Mouse (Mus musculus): ENCODE data around the gene Mef2a. TPM values are rescaled to one million over a fixed set of nuclear protein-coding genes. Genes with fewer than 3 reads are reported as not detected.
A peak's percentile ranks its signal among the peaks of the same experiment; 100 is the strongest.

The Mef2a gene
- polyA plus RNA-seq, 1 experiment from 2014 or later, result 30.7 TPM

DNA sequence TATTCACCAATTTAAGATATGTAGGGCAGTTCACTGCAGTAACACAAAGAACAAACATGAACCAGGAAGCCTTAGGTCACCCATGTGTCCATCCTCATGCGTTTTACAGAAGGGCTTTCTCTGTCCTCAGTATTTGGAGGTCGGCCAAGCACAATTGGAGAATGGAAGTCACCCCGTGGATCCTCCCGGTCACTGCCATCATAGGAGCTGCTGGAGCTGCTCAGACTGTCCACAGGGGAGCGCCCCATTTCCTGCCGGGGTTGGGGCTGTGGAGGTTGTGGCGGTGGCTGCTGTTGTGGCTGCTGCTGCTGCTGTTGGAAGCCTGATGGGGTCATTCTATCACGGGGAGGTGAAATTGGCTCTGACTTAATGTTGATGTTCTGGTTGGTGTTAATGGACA, 137.9 kb downstream of the Mef2a start:
- no peak overlapping the region for H3K27ac ChIP-seq
- H3K9me3 ChIP-seq, result no peaks in the 10 kb centered on the region
- ATAC-seq, result no peak
- H3K36me3 ChIP-seq, result 0 out of 2 replicates have a peak, but pooled peaks cover 6% of the 10 kb centered on the region
- H3K4me2 ChIP-seq (replicated peaks), result no peak overlapping the region
- H3K27me3 ChIP-seq (replicated peaks), result no peaks in the 10 kb centered on the region
- H3K9ac ChIP-seq, result no peak overlapping the region
- WGBS, result 69% methylated on average over 8 of the region's 8 CpGs
- no peak overlapping the region for H3K4me3 ChIP-seq (replicated peaks)
- no peaks in the 10 kb centered on the region for H3K4me1 ChIP-seq (replicated peaks)

DNA sequence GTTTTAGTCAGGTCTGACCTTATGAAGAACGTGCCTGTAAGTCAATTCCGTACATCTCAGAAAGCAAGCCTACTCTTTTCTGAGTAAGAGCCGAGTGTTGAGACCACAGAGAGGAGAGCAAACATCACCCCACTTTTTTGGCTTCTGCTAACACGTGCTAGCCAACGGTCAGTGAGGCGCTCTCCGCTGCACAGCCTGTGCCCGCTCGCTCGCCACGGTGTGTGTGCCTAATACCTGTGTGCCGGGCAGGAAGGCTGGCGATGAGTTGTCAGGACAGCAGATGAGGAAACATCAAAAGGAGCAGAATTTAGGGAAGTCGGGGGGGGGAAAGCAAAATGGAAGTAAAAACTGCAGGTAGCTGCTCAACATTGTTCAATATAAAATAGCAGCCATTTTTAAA, 140.2 kb downstream of the Mef2a start:
- no peak for ATAC-seq
- Histone ChIP-seq H3K4me1 (replicated peaks) (no peaks in the 10 kb centered on the region), H3K9me3 (no peaks in the 10 kb centered on the region), H3K27ac (no peak overlapping the region), H3K4me2 (replicated peaks) (no peak overlapping the region), H3K36me3 (0 out of 2 replicates have a peak, but pooled peaks cover 2% of the 10 kb centered on the region), H3K27me3 (replicated peaks) (no peaks in the 10 kb centered on the region), H3K4me3 (replicated peaks) (no peak overlapping the region), H3K9ac (no peak overlapping the region)
- 90% methylated on average over 14 of the region's 14 CpGs for WGBS

GRCm38 (mm10) chr7:67230640-67231140, 142.0 kb downstream of the Mef2a start:
- H3K36me3 ChIP-seq, result 0 out of 2 replicates have a peak, but pooled peaks cover 5% of the 10 kb centered on the region
- H3K9me3 ChIP-seq, result no peaks in the 10 kb centered on the region
- ATAC-seq, result no peak
- no peak overlapping the region for H3K4me2 ChIP-seq (replicated peaks)
- H3K27ac ChIP-seq, result no peak overlapping the region
- H3K4me1 ChIP-seq (replicated peaks), result no peaks in the 10 kb centered on the region
- H3K4me3 ChIP-seq (replicated peaks), result no peak overlapping the region
- no peaks in the 10 kb centered on the region for H3K27me3 ChIP-seq (replicated peaks)
- H3K9ac ChIP-seq, result no peak overlapping the region
- WGBS, result 85% methylated on average over 3 of the region's 3 CpGs

GRCm38 (mm10) chr7:67230221-67230620, 142.4 kb downstream of the Mef2a start:
- Histone ChIP-seq H3K4me3 (replicated peaks) (no peak overlapping the region), H3K9me3 (no peaks in the 10 kb centered on the region), H3K27ac (no peak overlapping the region), H3K27me3 (replicated peaks) (no peaks in the 10 kb centered on the region), H3K4me2 (replicated peaks) (no peak overlapping the region), H3K36me3 (0 out of 2 replicates have a peak, but pooled peaks cover 5% of the 10 kb centered on the region), H3K9ac (no peak overlapping the region), H3K4me1 (replicated peaks) (no peaks in the 10 kb centered on the region)
- WGBS, result 84% methylated on average over 3 of the region's 3 CpGs
- no peak for ATAC-seq

DNA sequence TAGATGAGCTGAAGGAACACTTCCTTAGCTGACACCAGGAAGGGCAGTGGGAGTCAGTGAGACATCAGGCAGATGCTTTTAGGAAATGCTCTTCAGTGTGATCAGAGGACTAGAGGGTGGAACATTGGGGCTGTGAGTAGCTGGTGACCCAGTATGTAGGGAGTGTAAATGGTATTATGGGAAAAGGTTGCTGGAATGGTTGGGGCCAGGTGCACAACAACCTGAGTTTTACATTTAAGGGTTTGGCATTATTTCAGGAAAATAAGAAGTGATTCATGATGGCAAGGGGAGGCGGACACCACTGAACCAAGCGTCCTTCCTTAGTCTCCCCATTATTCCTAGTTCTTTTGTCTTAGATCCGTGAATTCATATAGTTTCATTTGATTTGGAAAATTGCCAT, 143.0 kb downstream of the Mef2a start:
- H3K36me3 ChIP-seq, result 0 out of 2 replicates have a peak, but pooled peaks cover 5% of the 10 kb centered on the region
- H3K4me2 ChIP-seq (replicated peaks), result no peak overlapping the region
- H3K9me3 ChIP-seq, result no peaks in the 10 kb centered on the region
- H3K4me3 ChIP-seq (replicated peaks), result no peak overlapping the region
- WGBS, result 80% methylated on average over 3 of the region's 3 CpGs
- ATAC-seq, result no peak
- H3K27me3 ChIP-seq (replicated peaks), result no peaks in the 10 kb centered on the region
- no peaks in the 10 kb centered on the region for H3K4me1 ChIP-seq (replicated peaks)
- H3K9ac ChIP-seq, result no peak overlapping the region
- H3K27ac ChIP-seq, result no peak overlapping the region

- 81% methylated on average over 5 of the region's 5 CpGs for WGBS
- Histone ChIP-seq H3K9me3 (no peaks in the 10 kb centered on the region), H3K9ac (no peak overlapping the region)
Measured at GRCm38 (mm10) chr7:67228891-67229602, 143.6 kb downstream of the Mef2a start.

DNA sequence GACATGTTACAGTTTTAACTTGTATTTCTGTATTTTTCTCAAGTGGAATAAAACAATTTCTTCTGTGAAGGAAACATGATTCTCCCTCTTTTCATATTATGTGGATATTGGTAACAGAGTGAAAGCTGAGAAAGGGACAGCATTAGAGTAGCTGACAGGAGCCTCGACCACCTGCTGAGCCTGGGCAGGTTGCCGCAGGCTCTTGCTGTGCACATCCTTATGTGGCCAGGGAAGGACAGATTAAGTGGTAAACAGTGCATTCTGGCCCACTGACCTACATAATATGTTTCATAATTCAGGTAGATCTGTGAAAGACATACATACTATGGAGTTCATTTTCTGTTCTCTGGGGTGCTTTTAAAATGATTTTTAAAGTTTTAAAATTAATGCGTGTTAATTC, 144.3 kb downstream of the Mef2a start:
- Histone ChIP-seq H3K4me3 (replicated peaks) (no peak overlapping the region), H3K27ac (no peak overlapping the region), H3K9me3 (no peaks in the 10 kb centered on the region), H3K9ac (no peak overlapping the region), H3K4me2 (replicated peaks) (no peak overlapping the region), H3K36me3 (0 out of 2 replicates have a peak, but pooled peaks cover 5% of the 10 kb centered on the region), H3K27me3 (replicated peaks) (no peaks in the 10 kb centered on the region), H3K4me1 (replicated peaks) (peaks cover 5% of the 10 kb centered on the region)
- 80% methylated on average over 3 of the region's 3 CpGs for WGBS
- ATAC-seq, result no peak

More at GRCm38 (mm10) chr7:67228891-67229602, 143.6 kb downstream of the Mef2a start:
- H3K4me1 ChIP-seq (replicated peaks), result no peaks in the 10 kb centered on the region
- H3K27me3 ChIP-seq (replicated peaks), result no peaks in the 10 kb centered on the region
- H3K4me3 ChIP-seq (replicated peaks), result no peak overlapping the region
- ATAC-seq, result peak; percentile 63
- H3K36me3 ChIP-seq, result 0 out of 2 replicates have a peak, but pooled peaks cover 5% of the 10 kb centered on the region
- H3K27ac ChIP-seq, result no peak overlapping the region
- H3K4me2 ChIP-seq (replicated peaks), result no peak overlapping the region

GRCm38 (mm10) chr7:67227538-67227937, 145.1 kb downstream of the Mef2a start:
- Histone ChIP-seq H3K4me3 (replicated peaks) (no peak overlapping the region), H3K9me3 (no peaks in the 10 kb centered on the region), H3K27ac (no peak overlapping the region), H3K9ac (no peak overlapping the region), H3K36me3 (0 out of 2 replicates have a peak, but pooled peaks cover 5% of the 10 kb centered on the region), H3K4me2 (replicated peaks) (no peak overlapping the region), H3K4me1 (replicated peaks) (peaks cover 8% of the 10 kb centered on the region), H3K27me3 (replicated peaks) (no peaks in the 10 kb centered on the region)
- no peak for ATAC-seq
- 79% methylated on average over 1 of the region's 1 CpGs for WGBS

DNA sequence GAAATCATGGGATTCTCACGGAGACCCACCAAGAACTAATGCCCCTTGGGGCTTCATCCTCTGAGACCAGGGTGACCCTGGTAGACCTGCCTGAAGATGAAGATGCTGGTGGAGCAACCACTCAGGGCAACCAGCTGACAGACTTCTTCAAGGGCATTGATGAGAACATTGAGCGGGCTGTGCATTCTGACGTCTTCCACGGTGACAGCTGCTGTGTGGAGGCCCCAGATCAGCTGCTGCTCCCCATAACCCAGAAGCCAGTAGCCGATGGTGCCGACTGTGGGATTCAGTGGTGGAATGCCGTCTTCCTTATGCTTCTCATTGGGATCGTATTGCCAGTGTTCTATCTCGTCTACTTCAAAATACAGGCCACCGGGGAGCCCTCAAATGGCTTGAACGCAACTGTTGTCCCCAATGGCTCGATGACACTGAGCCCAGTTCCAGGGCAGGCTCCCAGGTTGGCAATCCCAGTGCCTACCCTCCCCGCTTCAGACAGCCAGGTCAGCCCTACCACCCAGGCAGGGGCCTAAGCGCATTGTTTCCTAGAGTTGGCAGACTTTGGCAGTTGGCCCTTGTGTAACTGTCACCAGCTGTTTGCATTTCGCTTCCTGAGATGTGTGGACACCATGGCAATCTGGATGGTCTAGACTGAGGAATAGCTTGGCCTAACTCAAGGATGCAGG, 146.6 kb downstream of the Mef2a start:
- no peaks in the 10 kb centered on the region for H3K27me3 ChIP-seq (replicated peaks)
- H3K4me3 ChIP-seq (replicated peaks), result no peak overlapping the region
- 0 out of 2 replicates have a peak, but pooled peaks cover 5% of the 10 kb centered on the region for H3K36me3 ChIP-seq
- no peak overlapping the region for H3K27ac ChIP-seq
- no peak for ATAC-seq
- no peak overlapping the region for H3K9ac ChIP-seq
- no peak overlapping the region for H3K4me2 ChIP-seq (replicated peaks)
- peaks cover 11% of the 10 kb centered on the region for H3K4me1 ChIP-seq (replicated peaks)
- H3K9me3 ChIP-seq, result no peaks in the 10 kb centered on the region
- WGBS, result 94% methylated on average over 15 of the region's 15 CpGs

DNA sequence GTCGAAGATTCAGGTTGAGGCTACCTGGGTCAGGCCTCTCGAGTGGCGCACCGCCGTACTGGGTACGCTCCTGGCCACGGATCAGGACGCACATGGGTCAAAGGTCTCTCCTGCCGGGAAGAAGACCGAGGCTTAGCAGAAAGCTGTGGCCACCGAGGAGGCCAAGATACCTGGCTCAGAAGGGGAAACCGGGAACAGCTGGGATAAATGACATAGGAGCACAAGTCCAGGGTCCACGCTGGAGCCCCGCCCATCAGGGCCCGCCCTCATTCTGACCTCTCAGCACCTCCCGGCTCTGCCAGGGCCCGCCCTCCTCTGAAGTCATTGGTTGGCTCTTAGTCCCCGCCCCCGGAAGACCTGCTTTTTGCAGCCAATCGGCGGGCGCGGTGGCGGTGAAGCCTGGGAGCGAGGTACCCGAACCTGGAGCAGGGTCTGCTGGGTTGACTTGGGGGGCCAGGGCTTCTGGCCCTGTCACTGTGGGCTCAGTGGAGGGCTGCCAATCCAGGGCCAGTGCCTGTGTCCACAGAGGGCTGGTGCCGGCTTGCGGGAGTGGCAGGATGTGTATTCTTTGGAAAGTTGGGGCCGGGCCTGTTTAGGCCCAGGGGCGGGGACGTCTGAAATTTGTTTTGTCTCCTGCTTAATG, 150.3 kb downstream of the Mef2a start, which contains the start of gene Lysmd4:
Gene Lysmd4 (plus strand): TSS at position 325 of the 643 bp plus-strand sequence.
- WGBS, result 3% methylated on average over 31 of the region's 31 CpGs
- H3K27me3 ChIP-seq (replicated peaks), result no peaks in the 10 kb centered on the region
- H3K9ac ChIP-seq, result peak within 1 kb of the TSS; percentile 76
- H3K36me3 ChIP-seq, result 0 out of 2 replicates have a peak, but pooled peaks cover 3% of the 10 kb centered on the region
- peaks cover 11% of the 10 kb centered on the region for H3K4me1 ChIP-seq (replicated peaks)
- no peaks in the 10 kb centered on the region for H3K9me3 ChIP-seq
- H3K27ac ChIP-seq, result peak within 1 kb of the TSS; percentile 66; the same call in 1 of the 2 replicates
- ATAC-seq, result peak; percentile 100
- peak within 1 kb of the TSS; percentile 90 for H3K4me2 ChIP-seq (replicated peaks)
- H3K4me3 ChIP-seq (replicated peaks), result peak within 1 kb of the TSS; percentile 79

DNA sequence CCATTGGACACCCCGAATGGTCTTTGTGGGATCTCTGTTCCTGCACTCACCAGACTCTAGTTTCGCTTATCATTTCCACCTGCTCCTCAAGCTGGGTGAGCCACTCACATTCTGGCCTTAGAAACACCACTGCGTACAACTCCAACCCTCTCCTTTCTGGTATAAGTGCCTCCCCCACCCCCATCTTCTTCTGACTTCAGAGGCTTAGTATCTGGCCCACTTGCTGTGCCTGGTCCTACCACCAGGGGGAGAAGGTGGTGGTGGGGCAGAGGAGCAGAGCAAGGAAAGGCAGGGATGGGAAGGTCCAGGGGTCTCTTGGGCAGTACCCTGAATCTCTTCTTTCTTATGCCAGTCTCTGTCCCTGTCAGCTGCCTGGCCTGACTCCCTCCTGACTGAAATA, 155.6 kb downstream of the Mef2a start:
- H3K4me1 ChIP-seq (replicated peaks), result 0 out of 2 replicates have a peak, but pooled peaks cover 3% of the 10 kb centered on the region
- no peak overlapping the region for H3K27ac ChIP-seq
- ATAC-seq, result no peak; the same call in 1 of the 2 replicates
- WGBS, result 81% methylated on average over 3 of the region's 3 CpGs
- no peak overlapping the region for H3K4me2 ChIP-seq (replicated peaks)
- H3K36me3 ChIP-seq, result no peaks in the 10 kb centered on the region
- no peak overlapping the region for H3K4me3 ChIP-seq (replicated peaks)
- H3K27me3 ChIP-seq (replicated peaks), result no peaks in the 10 kb centered on the region
- H3K9me3 ChIP-seq, result no peaks in the 10 kb centered on the region
- H3K9ac ChIP-seq, result no peak overlapping the region

GRCm38 (mm10) chr7:67216351-67216750, 156.3 kb downstream of the Mef2a start:
- peak; percentile 56 for ATAC-seq

More at GRCm38 (mm10) chr7:67216351-67216750, 156.3 kb downstream of the Mef2a start:
- H3K36me3 ChIP-seq, result no peaks in the 10 kb centered on the region
- no peaks in the 10 kb centered on the region for H3K4me1 ChIP-seq (replicated peaks)
- H3K4me3 ChIP-seq (replicated peaks), result no peak overlapping the region
- WGBS, result 80% methylated on average over 6 of the region's 6 CpGs
- no peak overlapping the region for H3K27ac ChIP-seq
- H3K9ac ChIP-seq, result no peak overlapping the region
- H3K4me2 ChIP-seq (replicated peaks), result no peak overlapping the region
- H3K9me3 ChIP-seq, result no peaks in the 10 kb centered on the region
- no peaks in the 10 kb centered on the region for H3K27me3 ChIP-seq (replicated peaks)
